In genomic region chr4:65586947-65587346, GRCm38 (mm10) we compare ENCODE assay signal across 14 mouse cellular contexts. TPM values are rescaled to one million over a fixed set of nuclear protein-coding genes. Genes with fewer than 3 reads are reported as not detected.
DNase-seq lines count a peak whose midpoint lies in the region; ATAC-seq and TF ChIP-seq lines count a peak whose summit lies in the region.
"Had no signal": no experiment of that assay in that cellular context is flagged by ENCODE, and none has a peak within 500 bp of the region (broad histone marks: within the 10 kb centered on the region; RNA-seq: fewer than 3 reads in every experiment).

No protein-coding gene starts in this region.

- H3K4me1 ChIP-seq in hindbrain, postnatal 0 days (ENCODE audit: insufficient read depth, low read length): no peaks in the 10 kb centered on the region
- no peaks in the 10 kb centered on the region; the same call in 1 of the 2 replicates for H3K4me1 ChIP-seq in hindbrain, embryonic 12.5 days
- no peaks in the 10 kb centered on the region for H3K4me1 ChIP-seq in midbrain, postnatal 0 days (ENCODE audit: insufficient read depth, low read length)
- peaks cover 10% of the 10 kb centered on the region; the same call in 1 of the 2 replicates for H3K4me1 ChIP-seq in midbrain, embryonic 10.5 days
- no peaks in the 10 kb centered on the region; the same call in 1 of the 2 replicates for H3K4me1 ChIP-seq in cerebellum, adult 2 months (ENCODE audit: control insufficient read depth, insufficient read depth, low read length)
- H3K4me1 ChIP-seq: embryonic facial prominence, embryonic 12.5 days had no signal

- peak; percentile 46 for DNase-seq in hindbrain, postnatal 0 days (ENCODE audit: low spot score)
- DNase-seq in midbrain, postnatal 0 days (ENCODE audit: low spot score): peak; percentile 50
- no peak for DNase-seq in midbrain, embryonic 10.5 days (ENCODE audit: low spot score)
- DNase-seq in cerebellum, adult 2 months: peak; percentile 79 to 92
- no peak for DNase-seq in embryo, embryonic 10.5 days (ENCODE audit: low spot score)
- no peak for DNase-seq in layer of hippocampus, adult 8-10 months (ENCODE audit: low spot score in 2 of 2)
- DNase-seq: gastrocnemius, postnatal 36 days; kidney, postnatal 4 days; liver; thymus, postnatal 14 days had no signal

- TF ChIP-seq POLR2A in cerebellum, adult 2 months (IDR thresholded peaks at IDR 0.05; ENCODE audit: borderline replicate concordance, insufficient read depth, low read length): no peak

- ATAC-seq in hindbrain, postnatal 0 days: no peak
- ATAC-seq in hindbrain, embryonic 12.5 days (ENCODE audit: low FRiP score): no peak
- ATAC-seq in midbrain, postnatal 0 days (ENCODE audit: low FRiP score): no peak
- ATAC-seq: lung, postnatal 0 days had no signal

- no peaks in the 10 kb centered on the region for H3K27me3 ChIP-seq in hindbrain, postnatal 0 days (ENCODE audit: insufficient read depth, low read length)
- no peaks in the 10 kb centered on the region for H3K27me3 ChIP-seq in hindbrain, embryonic 12.5 days
- no peaks in the 10 kb centered on the region for H3K27me3 ChIP-seq in midbrain, postnatal 0 days (ENCODE audit: insufficient read depth, low read length)
- no peaks in the 10 kb centered on the region for H3K27me3 ChIP-seq in midbrain, embryonic 10.5 days (ENCODE audit: low read depth, poor library complexity, severe bottlenecking)
- no peaks in the 10 kb centered on the region for H3K27me3 ChIP-seq in cerebellum, adult 2 months (ENCODE audit: control insufficient read depth, insufficient read depth, low read length)
- H3K27me3 ChIP-seq: embryonic facial prominence, embryonic 12.5 days had no signal

- 33% methylated on average over 5 of the region's 5 CpGs for WGBS in hindbrain, postnatal 0 days
- WGBS in hindbrain, embryonic 12.5 days: 36% methylated on average over 5 of the region's 5 CpGs
- WGBS in midbrain, postnatal 0 days: 27% methylated on average over 5 of the region's 5 CpGs
- WGBS in midbrain, embryonic 10.5 days: 56% methylated on average over 5 of the region's 5 CpGs
- 8% methylated on average over 5 of the region's 5 CpGs for WGBS in cerebellum, adult 2 months

- no peak overlapping the region for H3K9ac ChIP-seq in hindbrain, postnatal 0 days (replicated peaks; ENCODE audit: low read length)
- no peak overlapping the region for H3K9ac ChIP-seq in hindbrain, embryonic 12.5 days
- H3K9ac ChIP-seq in midbrain, postnatal 0 days (replicated peaks; ENCODE audit: low read length, poor library complexity, severe bottlenecking): no peak overlapping the region
- H3K9ac ChIP-seq: embryonic facial prominence, embryonic 12.5 days had no signal

- H3K4me3 ChIP-seq in hindbrain, postnatal 0 days (ENCODE audit: low read length): no peak overlapping the region
- no peak overlapping the region for H3K4me3 ChIP-seq in hindbrain, embryonic 12.5 days
- no peak overlapping the region for H3K4me3 ChIP-seq in midbrain, postnatal 0 days (ENCODE audit: low read depth, low read length)
- H3K4me3 ChIP-seq in midbrain, embryonic 10.5 days: no peak overlapping the region
- no peak overlapping the region for H3K4me3 ChIP-seq in cerebellum, adult 2 months (replicated peaks; ENCODE audit: insufficient read depth, low read depth, low read length)
- H3K4me3 ChIP-seq: embryonic facial prominence, embryonic 12.5 days had no signal

- no peaks in the 10 kb centered on the region for H3K9me3 ChIP-seq in hindbrain, postnatal 0 days (ENCODE audit: low read length)
- H3K9me3 ChIP-seq in hindbrain, embryonic 12.5 days (replicated peaks): no peaks in the 10 kb centered on the region
- H3K9me3 ChIP-seq in midbrain, postnatal 0 days (ENCODE audit: low read length): no peaks in the 10 kb centered on the region
- H3K9me3 ChIP-seq in midbrain, embryonic 10.5 days (replicated peaks): no peaks in the 10 kb centered on the region
- H3K9me3 ChIP-seq: embryonic facial prominence, embryonic 12.5 days had no signal

- no peak overlapping the region for H3K27ac ChIP-seq in hindbrain, postnatal 0 days
- H3K27ac ChIP-seq in hindbrain, embryonic 12.5 days: no peak overlapping the region
- no peak overlapping the region for H3K27ac ChIP-seq in midbrain, postnatal 0 days (ENCODE audit: low read depth, low read length)
- H3K27ac ChIP-seq in midbrain, embryonic 10.5 days (replicated peaks): no peak overlapping the region
- 0 out of 2 replicates have a peak overlapping the region, but pooled peaks have one; percentile 1 for H3K27ac ChIP-seq in cerebellum, adult 2 months (ENCODE audit: insufficient read depth, low read length)
- H3K27ac ChIP-seq: embryonic facial prominence, embryonic 12.5 days had no signal

- H3K36me3 ChIP-seq in hindbrain, postnatal 0 days (ENCODE audit: insufficient read depth, low read length): no peaks in the 10 kb centered on the region
- no peaks in the 10 kb centered on the region for H3K36me3 ChIP-seq in hindbrain, embryonic 12.5 days
- H3K36me3 ChIP-seq in midbrain, postnatal 0 days (ENCODE audit: insufficient read depth, low read length): no peaks in the 10 kb centered on the region
- H3K36me3 ChIP-seq in midbrain, embryonic 10.5 days: no peaks in the 10 kb centered on the region
- H3K36me3 ChIP-seq: embryonic facial prominence, embryonic 12.5 days had no signal

- no peak overlapping the region for H3K4me2 ChIP-seq in hindbrain, postnatal 0 days (ENCODE audit: low read depth, low read length)
- no peak overlapping the region for H3K4me2 ChIP-seq in hindbrain, embryonic 12.5 days (replicated peaks)
- H3K4me2 ChIP-seq in midbrain, postnatal 0 days (ENCODE audit: low read depth, low read length, poor library complexity, severe bottlenecking): no peak overlapping the region
- H3K4me2 ChIP-seq: embryonic facial prominence, embryonic 12.5 days; heart, embryonic 11.5 days had no signal

- no peak for TF ChIP-seq CTCF in hindbrain, postnatal 0 days (IDR thresholded peaks at IDR 0.05; ENCODE audit: low read depth)
- TF ChIP-seq CTCF in midbrain, postnatal 0 days (IDR thresholded peaks at IDR 0.05): no peak
- no peak for TF ChIP-seq CTCF in cerebellum, adult 2 months (IDR thresholded peaks at IDR 0.05; ENCODE audit: borderline replicate concordance, insufficient read depth, low read depth, low read length)

RNA-seq across cellular contexts. Expression of gene Trim32, which starts 17.8 kb away (rescaled TPM):
- 187 and 189 TPM in 2 replicates for total RNA-seq in hindbrain, postnatal 0 days (2014; rRNA removed)
- polyA plus RNA-seq in hindbrain, postnatal 0 days (2015; fragmentation: Nextera tagmentation; extraction: Ambion mirVana): 110 and 128 TPM in 2 replicates
- polyA plus RNA-seq in hindbrain, embryonic 12.5 days (2016; fragmentation: Nextera tagmentation; extraction: Ambion mirVana): 86.1 and 92.1 TPM in 2 replicates
- 204 and 218 TPM in 2 replicates for total RNA-seq in midbrain, postnatal 0 days (2014; rRNA removed)
- polyA plus RNA-seq in midbrain, postnatal 0 days (2015; fragmentation: Nextera tagmentation; extraction: Ambion mirVana): 175 and 187 TPM in 2 replicates
- 66.5 and 71.5 TPM in 2 replicates for polyA plus RNA-seq in midbrain, embryonic 10.5 days (2016; fragmentation: Nextera tagmentation; extraction: Ambion mirVana)
- polyA plus RNA-seq in cerebellum, adult 2 months (2012; rRNA removed): 119 and 126 TPM in 2 replicates
- 100 to 1,000 TPM; 201 to 225 (median 206) TPM for total RNA-seq in layer of hippocampus, adult 8-10 months (2022)

Comparison
In these comparisons a context has a peak if more than half of its experiments do, and no peak if none do; other contexts are left out.
1. DNase-seq: peak in hindbrain, postnatal 0 days (single experiment), midbrain, postnatal 0 days (single experiment) and cerebellum, adult 2 months (2 of 2); none in midbrain, embryonic 10.5 days (single experiment), embryo, embryonic 10.5 days (single experiment) and layer of hippocampus, adult 8-10 months (0 of 2).